Mouse (Mus musculus): ENCODE measurements at regions not wholly inside any gene's neighbourhood (a gene's known extent, or its start where the extent isn't known, plus 50 kb on each side); places are given as distances from the start of the nearest gene placed in this dataset.
A peak's percentile ranks its signal among the peaks of the same experiment; 100 is the strongest.

DNA sequence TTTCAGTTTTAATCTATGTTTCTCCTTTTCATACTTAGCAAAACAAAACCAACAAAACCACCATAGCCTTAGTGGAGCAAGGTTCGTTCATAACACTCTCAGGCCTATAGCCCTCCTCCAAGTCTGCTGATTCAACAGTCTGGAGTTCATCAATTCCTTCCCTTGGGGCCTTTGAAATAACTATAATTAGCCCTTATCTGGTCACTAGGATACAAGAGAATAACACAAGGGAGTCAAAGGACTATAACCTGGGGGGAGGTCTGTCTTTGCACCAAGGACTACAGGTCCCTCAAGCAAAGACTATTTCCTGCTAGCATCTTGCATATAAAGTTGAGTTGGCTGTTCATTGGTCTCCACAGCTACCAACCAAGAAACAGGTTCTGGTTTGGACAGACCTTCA, 129.5 kb upstream of the Hes1 start:
- Histone ChIP-seq H3K27me3 (no peaks in the 10 kb centered on the region), H3K9me3 (no peaks in the 10 kb centered on the region), H3K36me3 (no peaks in the 10 kb centered on the region), H3K4me3 (no peak overlapping the region), H3K4me2 (no peak overlapping the region), H3K4me1 (replicated peaks) (no peaks in the 10 kb centered on the region), H3K9ac (no peak overlapping the region), H3K27ac (replicated peaks) (no peak overlapping the region)
- ATAC-seq (ENCODE audit: low read depth): no peak
- WGBS: 81% methylated on average over 1 of the region's 1 CpGs

DNA sequence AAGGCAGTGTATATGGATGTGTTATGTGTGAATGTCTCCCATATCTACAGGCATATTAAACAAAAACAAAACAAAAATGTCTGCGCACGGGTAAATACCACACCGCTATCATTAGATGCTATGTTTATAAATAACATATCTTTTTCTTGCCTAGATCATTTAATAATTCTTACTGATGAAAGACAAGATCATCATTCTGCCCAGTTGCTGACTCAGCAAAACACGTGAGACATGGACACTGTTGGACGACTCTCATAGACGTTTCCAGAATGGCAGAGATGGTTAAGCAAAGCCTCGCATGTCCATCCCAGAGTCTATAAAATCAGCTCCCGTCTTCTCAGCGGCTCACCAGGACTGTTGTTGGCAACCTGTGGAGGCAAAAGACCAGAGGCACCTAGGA, 125.5 kb upstream of the Hes1 start:
- no peaks in the 10 kb centered on the region for H3K36me3 ChIP-seq
- no peak overlapping the region for H3K4me2 ChIP-seq
- no peaks in the 10 kb centered on the region for H3K9me3 ChIP-seq
- H3K4me1 ChIP-seq (replicated peaks): no peaks in the 10 kb centered on the region
- H3K27ac ChIP-seq (replicated peaks): no peak overlapping the region
- no peak for ATAC-seq (ENCODE audit: low read depth)
- peaks cover 19% of the 10 kb centered on the region; the same call in 1 of the 2 replicates for H3K27me3 ChIP-seq
- no peak overlapping the region for H3K9ac ChIP-seq
- 91% methylated on average over 9 of the region's 9 CpGs for WGBS
- H3K4me3 ChIP-seq: no peak overlapping the region

GRCm38 (mm10) chr16:29939331-29939850, 124.8 kb upstream of the Hes1 start:
- 88% methylated on average over 8 of the region's 8 CpGs for WGBS
- ATAC-seq (ENCODE audit: low read depth): no peak
- H3K4me2 ChIP-seq: no peak overlapping the region
- H3K4me3 ChIP-seq: no peak overlapping the region
- H3K4me1 ChIP-seq (replicated peaks): no peaks in the 10 kb centered on the region
- no peaks in the 10 kb centered on the region for H3K36me3 ChIP-seq
- no peak overlapping the region for H3K9ac ChIP-seq
- peaks cover 19% of the 10 kb centered on the region; the same call in 1 of the 2 replicates for H3K27me3 ChIP-seq
- no peak overlapping the region for H3K27ac ChIP-seq (replicated peaks)
- H3K9me3 ChIP-seq: no peaks in the 10 kb centered on the region

- no peak overlapping the region for H3K4me2 ChIP-seq
- WGBS: 70% methylated on average over 12 of the region's 12 CpGs
Observed at GRCm38 (mm10) chr16:29939869-29940707, 124.1 kb upstream of the Hes1 start.

GRCm38 (mm10) chr16:29942111-29942510, 122.1 kb upstream of the Hes1 start:
- Histone ChIP-seq H3K9me3 (no peaks in the 10 kb centered on the region), H3K4me2 (no peak overlapping the region), H3K36me3 (no peaks in the 10 kb centered on the region), H3K27me3 (peaks cover 26% of the 10 kb centered on the region; the same call in 1 of the 2 replicates), H3K27ac (replicated peaks) (no peak overlapping the region), H3K4me3 (no peak overlapping the region), H3K9ac (no peak overlapping the region), H3K4me1 (replicated peaks) (peaks cover 21% of the 10 kb centered on the region)
- 74% methylated on average over 7 of the region's 7 CpGs for WGBS
- ATAC-seq (ENCODE audit: low read depth): no peak

More at GRCm38 (mm10) chr16:29939869-29940707, 124.1 kb upstream of the Hes1 start:
- H3K27me3 ChIP-seq: peaks cover 24% of the 10 kb centered on the region; the same call in 1 of the 2 replicates
- H3K4me3 ChIP-seq: no peak overlapping the region
- no peak for ATAC-seq (ENCODE audit: low read depth)
- no peak overlapping the region for H3K27ac ChIP-seq (replicated peaks)
- H3K9me3 ChIP-seq: no peaks in the 10 kb centered on the region
- no peaks in the 10 kb centered on the region for H3K36me3 ChIP-seq
- H3K9ac ChIP-seq: no peak overlapping the region
- H3K4me1 ChIP-seq (replicated peaks): peaks cover 2% of the 10 kb centered on the region; the same call in 1 of the 2 replicates

DNA sequence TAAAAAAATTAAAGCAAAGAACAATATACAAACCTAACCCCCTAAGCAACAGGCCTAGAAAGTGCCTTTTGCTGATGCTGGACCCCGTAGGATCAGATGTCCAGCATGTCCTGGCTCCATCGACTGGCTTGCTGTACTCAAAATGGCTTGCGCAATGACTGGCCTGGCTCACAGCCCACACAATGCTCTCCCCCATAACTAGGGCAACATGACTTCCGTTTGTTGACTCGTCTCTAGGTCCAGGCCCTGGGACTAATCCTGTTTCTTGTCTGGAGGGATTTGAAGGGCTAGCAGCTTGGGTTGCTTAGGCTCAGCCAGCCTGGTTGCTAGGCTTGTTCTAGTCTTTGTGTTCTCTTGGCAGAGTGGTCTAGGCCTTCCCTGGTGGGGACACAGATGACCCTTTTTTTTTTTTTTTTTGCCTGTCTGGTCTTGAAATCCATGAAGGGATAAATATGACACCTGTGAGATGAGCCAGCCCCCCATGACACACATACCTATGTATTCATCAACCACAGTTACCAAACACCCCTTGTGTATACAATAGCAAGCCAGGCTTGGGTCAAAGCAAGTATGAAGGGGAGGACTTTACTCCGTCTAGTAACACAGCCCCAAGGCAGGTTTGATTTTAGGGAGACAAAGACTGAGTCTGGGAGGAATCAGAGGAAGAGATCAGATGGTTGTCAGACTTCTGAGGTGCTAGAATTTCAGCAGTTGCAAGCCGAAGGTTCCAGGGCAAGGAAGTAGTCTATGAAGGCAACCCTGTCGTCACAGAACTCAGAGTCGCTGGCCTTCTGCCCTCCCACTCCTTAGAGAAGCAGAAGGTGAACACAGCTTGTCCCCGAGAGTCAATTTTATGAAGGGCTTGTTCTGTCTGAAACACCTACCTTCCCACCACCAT, 120.0 kb upstream of the Hes1 start:
- no peak overlapping the region for H3K9ac ChIP-seq
- no peaks in the 10 kb centered on the region for H3K36me3 ChIP-seq
- H3K4me1 ChIP-seq (replicated peaks): peaks cover 21% of the 10 kb centered on the region
- H3K4me3 ChIP-seq: no peak overlapping the region
- H3K27me3 ChIP-seq: peaks cover 26% of the 10 kb centered on the region; the same call in 1 of the 2 replicates
- no peak overlapping the region for H3K27ac ChIP-seq (replicated peaks)
- H3K4me2 ChIP-seq: no peak overlapping the region
- ATAC-seq (ENCODE audit: low read depth): no peak
- H3K9me3 ChIP-seq: no peaks in the 10 kb centered on the region
- WGBS: 86% methylated on average over 10 of the region's 10 CpGs

GRCm38 (mm10) chr16:29944966-29945365, 119.2 kb upstream of the Hes1 start:
- Histone ChIP-seq H3K36me3 (no peaks in the 10 kb centered on the region), H3K27ac (replicated peaks) (no peak overlapping the region), H3K9ac (no peak overlapping the region; the same call in 1 of the 2 replicates), H3K27me3 (peaks cover 25% of the 10 kb centered on the region; the same call in 1 of the 2 replicates), H3K4me1 (replicated peaks) (peaks cover 25% of the 10 kb centered on the region), H3K9me3 (no peaks in the 10 kb centered on the region), H3K4me3 (no peak overlapping the region), H3K4me2 (no peak overlapping the region)
- no peak for ATAC-seq (ENCODE audit: low read depth)
- WGBS: 58% methylated on average over 5 of the region's 5 CpGs

- Histone ChIP-seq H3K36me3 (no peaks in the 10 kb centered on the region), H3K4me2 (peak overlapping the region; percentile 60), H3K9me3 (no peaks in the 10 kb centered on the region), H3K9ac (peak overlapping the region; percentile 54), H3K4me3 (peak overlapping the region; percentile 31), H3K27me3 (peaks cover 22% of the 10 kb centered on the region; the same call in 1 of the 2 replicates), H3K27ac (replicated peaks) (no peak overlapping the region; the same call in 1 of the 2 replicates), H3K4me1 (replicated peaks) (peaks cover 30% of the 10 kb centered on the region)
- no peak for ATAC-seq (ENCODE audit: low read depth)
- 10% methylated on average over 9 of the region's 9 CpGs for WGBS
Observed at GRCm38 (mm10) chr16:29945376-29945890, 118.8 kb upstream of the Hes1 start.

- H3K27ac ChIP-seq (replicated peaks): peak overlapping the region; percentile 6
- ATAC-seq (ENCODE audit: low read depth): peak; percentile 60
- H3K27me3 ChIP-seq: peaks cover 16% of the 10 kb centered on the region; the same call in 1 of the 2 replicates
- H3K4me2 ChIP-seq: peak overlapping the region; percentile 60
- H3K9ac ChIP-seq: peak overlapping the region; percentile 54
- H3K36me3 ChIP-seq: no peaks in the 10 kb centered on the region
- no peaks in the 10 kb centered on the region for H3K9me3 ChIP-seq
- H3K4me1 ChIP-seq (replicated peaks): peaks cover 36% of the 10 kb centered on the region
- WGBS: 2% methylated on average over 39 of the region's 39 CpGs
- peak overlapping the region; percentile 31 for H3K4me3 ChIP-seq
Observed at GRCm38 (mm10) chr16:29945891-29946598, 118.1 kb upstream of the Hes1 start.

GRCm38 (mm10) chr16:29946966-29947365, 117.2 kb upstream of the Hes1 start:
- H3K36me3 ChIP-seq: no peaks in the 10 kb centered on the region
- ATAC-seq (ENCODE audit: low read depth): no peak
- 86% methylated on average over 5 of the region's 5 CpGs for WGBS

DNA sequence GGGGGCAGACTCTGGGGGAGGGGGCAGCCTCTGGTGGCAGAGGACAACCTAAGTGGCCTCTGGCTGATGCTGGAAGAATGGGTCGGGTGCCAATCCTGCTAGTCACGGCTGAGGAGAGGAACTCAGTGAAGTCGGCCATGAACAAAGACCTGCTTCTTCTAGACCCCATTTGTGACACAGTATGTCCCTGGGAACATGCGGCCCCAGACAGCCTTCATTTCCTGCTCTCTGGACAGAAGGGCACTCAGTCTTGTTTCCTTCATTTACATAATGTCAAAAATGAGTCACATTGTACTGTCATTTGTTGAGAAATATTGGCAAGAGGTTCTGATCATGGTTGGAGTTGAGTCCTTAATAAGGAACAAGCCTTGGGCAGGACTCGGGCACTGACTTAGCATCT, 116.5 kb upstream of the Hes1 start:
- Histone ChIP-seq H3K9me3 (no peaks in the 10 kb centered on the region), H3K36me3 (no peaks in the 10 kb centered on the region), H3K27ac (replicated peaks) (no peak overlapping the region), H3K27me3 (peaks cover 13% of the 10 kb centered on the region; the same call in 1 of the 2 replicates), H3K4me3 (no peak overlapping the region), H3K4me1 (replicated peaks) (peaks cover 42% of the 10 kb centered on the region), H3K9ac (no peak overlapping the region), H3K4me2 (no peak overlapping the region)
- ATAC-seq (ENCODE audit: low read depth): no peak
- 70% methylated on average over 5 of the region's 5 CpGs for WGBS

More at GRCm38 (mm10) chr16:29946966-29947365, 117.2 kb upstream of the Hes1 start:
- Histone ChIP-seq H3K4me2 (no peak overlapping the region), H3K9me3 (no peaks in the 10 kb centered on the region), H3K4me3 (no peak overlapping the region), H3K4me1 (replicated peaks) (peaks cover 42% of the 10 kb centered on the region), H3K27me3 (peaks cover 15% of the 10 kb centered on the region; the same call in 1 of the 2 replicates), H3K9ac (no peak overlapping the region), H3K27ac (replicated peaks) (no peak overlapping the region)
